Mouse (Mus musculus) ovary, postnatal 36 days (tissue): ENCODE data around the gene Tenm3.

Experiments
- DNase-seq: peaks from one replicate; pipeline ENCODE4 v3.0.0; 2022; ENCODE audit warnings: low spot score, mixed read lengths

The Tenm3 gene

DNA sequence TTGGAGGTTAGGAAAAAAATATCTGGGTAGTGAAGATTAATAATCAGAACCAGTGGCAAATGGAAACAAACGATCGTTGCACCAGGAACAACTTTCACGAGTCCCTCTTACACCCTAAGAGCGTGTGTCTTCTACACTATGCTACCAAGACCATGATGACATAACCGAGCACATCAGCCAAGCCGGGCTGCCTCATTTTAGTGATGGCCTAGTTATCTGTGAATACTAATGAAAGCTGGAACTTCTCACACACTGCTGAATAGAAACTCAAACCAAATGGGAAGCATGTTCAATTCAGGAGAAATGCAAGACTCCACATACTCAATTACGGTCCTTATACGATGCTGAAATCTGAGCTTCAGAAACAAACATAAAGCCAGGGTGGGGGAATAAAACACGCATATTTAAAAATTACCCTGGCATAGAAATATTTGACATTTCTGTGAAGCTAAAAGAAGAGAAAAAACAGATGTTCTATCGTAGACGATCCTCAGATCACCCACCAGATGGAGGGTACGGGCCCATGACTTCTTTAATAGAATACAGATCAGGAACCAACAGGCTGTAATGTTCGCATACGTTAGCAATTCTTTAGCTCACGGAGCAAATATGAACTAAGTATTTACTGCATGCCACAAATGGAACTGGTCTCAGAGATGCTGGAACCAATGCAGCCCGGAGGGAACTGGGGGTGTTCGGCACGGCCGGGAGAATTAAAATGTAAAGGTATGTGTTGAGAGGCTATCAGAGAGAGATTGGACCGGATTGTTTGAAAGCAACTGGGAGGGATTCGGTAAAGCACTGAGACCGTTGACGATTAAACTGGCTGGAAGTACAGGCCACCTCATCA lies 393.1 kb downstream of the Tenm3 start:
- no peak for DNase-seq

DNA sequence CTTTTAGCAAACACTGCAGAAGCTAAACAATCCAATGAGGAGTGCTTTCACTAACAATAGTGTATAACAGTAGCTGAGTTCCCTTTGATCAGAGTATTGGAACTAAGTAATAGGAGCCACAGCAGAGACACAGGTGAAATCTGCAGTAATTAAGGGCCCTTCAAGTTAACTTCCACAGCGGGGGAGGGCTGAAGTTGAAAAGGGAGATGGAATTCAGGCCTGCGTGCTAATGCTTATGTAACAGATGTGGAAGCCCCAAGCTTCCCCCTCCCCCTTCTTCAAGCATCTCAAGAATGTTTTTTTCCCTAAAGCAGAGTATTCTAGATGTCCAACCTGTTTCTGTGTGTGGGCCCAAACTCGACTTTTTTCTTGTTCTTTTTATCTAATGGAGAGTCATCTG lies 394.1 kb downstream of the Tenm3 start:
- no peak for DNase-seq

DNA sequence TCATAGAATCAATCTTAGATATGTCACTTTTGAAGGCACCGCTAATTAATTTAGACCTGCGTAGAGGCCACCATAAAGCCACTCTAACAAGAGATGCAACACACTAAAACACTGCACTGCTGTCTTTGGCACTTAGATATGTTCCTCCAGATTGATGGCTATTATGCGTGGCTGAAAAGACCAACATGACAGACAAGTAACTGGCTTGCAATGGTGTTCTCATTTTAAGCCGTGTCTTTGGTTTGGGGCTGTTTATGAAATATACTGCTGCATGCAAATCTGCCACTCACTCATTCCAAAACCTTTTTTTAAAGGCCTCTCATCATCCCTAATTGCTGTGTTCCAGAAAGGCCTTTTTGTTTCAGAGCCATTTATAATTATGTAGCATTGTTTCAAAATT lies 398.1 kb downstream of the Tenm3 start:
- no peak for DNase-seq

DNA sequence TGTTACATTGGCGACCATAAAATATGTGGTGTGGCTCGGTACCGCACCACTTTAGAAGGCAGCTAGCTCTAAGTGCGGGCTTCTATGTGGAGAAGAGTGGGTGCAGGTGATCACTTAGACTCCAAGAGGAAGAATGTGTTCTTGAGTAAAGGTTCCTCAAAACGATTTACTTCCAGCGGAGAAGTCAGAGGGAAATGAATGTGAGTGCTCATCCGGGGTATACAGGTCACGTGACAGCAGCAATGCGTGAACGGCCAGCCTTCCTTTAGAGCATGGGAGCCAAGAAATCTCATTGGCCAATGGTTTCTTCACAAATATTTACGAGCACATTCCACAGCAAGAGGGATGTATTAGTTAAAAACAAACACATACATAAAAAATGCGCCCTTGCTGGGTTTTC lies 404.3 kb downstream of the Tenm3 start:
- DNase-seq = no peak

DNA sequence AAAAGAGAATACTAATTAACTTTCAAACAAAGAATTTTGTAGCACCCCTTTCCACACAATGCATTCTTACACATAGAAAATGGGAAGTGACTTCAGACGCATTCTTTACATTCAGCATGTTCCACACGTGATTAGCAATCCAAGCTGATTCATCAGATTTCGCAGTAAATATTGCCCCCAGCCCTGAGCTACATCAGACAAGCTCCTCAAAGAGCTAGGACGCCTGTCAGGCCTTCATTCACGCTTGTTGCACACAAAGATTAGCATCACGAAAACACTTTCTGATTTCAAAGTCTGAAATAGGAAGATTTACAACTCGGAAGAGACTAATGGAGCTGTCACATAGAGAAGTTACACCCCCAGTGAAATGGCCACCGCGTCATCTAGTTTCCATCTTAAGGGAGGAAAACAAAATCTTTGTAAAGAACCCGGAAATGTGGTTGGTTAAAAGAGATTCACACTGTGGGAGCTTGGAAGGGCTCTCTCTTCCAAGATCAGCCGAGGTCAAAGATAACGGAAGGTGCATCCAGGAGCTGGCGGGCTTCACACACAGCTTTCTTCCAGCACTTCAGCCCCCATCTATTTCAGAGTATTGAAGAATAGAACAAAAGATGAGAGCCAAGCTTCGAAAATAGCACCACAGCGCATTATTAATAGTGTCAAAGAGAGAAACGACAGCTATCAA lies 406.1 kb downstream of the Tenm3 start:
- DNase-seq = no peak

DNA sequence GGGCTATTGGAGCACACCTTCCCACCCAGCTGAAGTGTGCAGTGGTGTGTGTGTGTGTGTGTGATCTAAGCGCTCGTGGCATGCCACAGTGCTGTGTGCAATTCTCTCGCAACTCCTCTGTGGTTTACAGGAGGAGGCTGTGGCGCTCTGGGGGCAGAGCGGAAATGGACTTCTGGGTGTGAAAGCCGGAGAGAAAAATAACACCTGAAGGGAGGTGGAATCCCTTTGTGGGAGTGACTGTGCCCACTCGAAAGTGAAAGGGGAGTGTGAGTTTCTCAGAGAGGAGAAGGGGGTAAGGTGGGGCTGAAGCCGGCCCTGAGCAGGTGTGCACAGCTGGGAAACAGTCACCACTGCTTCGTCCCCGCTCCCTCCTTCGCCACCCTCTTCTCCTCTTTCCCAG lies 418.6 kb downstream of the Tenm3 start:
- DNase-seq = no peak

DNA sequence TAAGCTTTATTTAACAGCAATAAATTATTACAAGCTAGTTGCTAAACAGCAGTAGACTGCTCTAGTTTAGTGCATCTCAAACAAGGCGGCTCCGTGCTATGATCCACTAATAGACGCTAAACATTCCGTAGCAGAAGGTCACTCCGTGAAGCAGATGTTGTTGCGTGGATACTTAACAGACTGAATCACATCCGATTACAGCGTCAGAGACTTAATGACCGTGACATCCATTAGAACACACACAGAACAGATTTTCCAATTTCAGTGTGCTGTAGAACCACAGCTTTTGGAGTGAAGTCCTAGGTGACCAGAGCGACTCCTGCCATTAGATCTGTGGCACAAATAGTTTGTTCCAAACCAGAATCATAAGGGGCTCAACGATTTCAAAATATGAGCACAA lies 426.0 kb downstream of the Tenm3 start:
- no peak for DNase-seq

DNA sequence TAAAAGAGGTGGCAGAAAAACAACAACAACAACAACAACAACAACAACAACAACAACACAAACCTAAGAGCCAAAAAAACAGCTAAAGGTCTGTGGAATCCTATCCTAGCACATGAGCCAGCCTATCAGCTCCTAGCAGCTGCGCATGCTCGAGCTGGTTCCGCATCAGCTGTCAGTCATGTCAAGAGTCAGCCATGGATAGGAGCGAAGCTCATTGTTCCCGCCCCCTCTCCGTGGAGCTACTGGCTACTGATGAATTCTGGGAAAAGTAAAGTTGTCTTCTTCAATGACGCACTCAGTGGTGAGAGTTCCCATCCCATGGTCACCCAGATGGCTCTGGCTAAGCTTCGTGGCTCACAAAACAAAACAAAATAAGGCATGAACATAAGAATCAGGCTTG lies 432.8 kb downstream of the Tenm3 start:
- no peak for DNase-seq

DNA sequence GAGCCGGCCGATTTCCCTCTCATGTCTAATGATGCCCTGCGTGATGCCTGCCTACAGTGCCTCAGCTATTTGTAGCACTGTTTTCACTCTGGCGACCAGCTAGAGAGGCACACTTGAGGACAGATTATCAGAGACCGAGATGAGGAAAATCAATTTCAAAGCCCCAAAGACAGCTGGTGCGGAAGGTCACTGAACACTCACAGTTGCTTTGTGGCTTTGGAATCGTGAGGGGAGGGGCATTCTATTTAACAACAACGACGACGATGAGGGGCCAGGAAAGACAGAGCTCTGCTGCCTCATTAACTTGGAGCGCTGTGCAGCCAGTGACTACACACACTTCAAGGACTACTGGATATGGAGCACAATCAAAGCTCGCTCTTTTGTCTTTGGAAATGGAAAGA lies 443.2 kb downstream of the Tenm3 start:
- DNase-seq = no peak

DNA sequence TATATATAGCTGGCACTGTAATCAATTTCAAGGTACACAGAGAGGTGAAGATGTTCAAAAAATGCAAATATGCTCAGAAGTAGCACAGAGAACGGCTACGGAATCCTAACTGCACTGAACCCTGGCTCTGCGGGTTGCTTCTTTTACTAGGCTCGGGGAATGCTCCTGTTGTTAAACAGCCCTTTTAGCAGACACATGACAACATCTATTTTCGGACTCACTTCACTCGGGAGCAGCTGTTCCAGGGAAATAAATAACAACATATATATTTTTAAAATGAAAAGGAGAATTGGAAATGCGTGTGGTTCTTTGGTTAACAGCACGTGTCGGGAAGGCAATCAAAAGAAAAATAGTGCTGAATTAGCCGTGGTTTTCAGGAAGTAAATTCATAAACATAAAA lies 457.9 kb downstream of the Tenm3 start:
- DNase-seq = no peak

DNA sequence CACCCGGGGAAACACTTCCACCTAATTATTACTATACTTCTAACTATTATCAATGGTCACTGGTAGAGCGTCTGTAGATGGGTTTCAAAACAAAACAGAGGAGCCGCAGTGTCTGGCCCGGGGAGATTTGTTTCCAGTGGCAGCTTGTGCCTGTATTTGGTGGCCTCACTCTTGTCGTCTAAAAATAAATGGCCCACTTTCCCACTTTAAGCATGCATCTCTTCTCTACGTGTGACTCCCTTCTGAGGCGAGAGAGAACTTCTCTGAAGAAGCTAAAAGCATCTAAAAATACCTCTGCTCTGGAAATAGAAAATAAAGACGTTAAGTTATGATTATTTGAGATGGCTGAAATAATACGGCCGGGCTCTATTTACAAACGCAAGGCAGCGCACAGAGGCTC lies 463.7 kb downstream of the Tenm3 start:
- DNase-seq = no peak

DNA sequence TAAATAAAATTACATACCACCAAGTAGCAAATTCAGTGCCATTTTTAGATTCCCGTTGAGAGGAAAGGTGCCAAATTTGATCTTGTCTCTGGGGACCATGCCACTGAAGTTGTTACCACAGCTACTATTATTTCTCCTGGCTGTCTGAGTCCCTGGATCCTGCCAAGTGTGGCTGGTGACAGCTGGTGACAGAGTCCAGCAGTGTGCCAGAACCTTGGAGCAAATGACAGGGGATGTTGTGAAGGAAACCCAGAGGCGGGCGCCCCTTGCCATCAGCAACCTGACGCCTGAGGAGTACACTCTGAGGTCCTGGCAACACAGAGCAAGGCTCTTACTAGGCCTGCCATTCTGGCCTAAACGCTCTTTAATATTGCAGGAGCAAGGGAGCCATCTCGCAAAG lies 467.0 kb downstream of the Tenm3 start:
- DNase-seq = no peak

DNA sequence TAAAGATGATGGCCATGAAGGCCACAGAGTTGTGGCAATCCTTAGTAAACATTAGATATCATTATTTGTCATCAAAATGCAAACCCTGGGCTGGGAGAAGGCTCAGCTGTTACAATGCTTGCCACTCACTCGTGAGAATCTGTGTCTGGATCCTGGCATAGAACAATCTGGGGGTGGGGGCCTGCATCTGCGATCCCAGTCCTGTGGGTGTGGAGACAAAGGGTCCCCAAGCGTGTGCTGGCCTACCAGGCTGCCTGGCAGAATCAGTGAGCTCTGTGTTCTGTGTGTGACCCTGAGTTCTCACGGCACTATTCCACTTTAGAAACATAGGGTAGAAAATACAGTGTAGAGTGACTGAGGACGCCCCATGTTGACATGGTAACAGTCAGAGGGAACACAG lies 468.6 kb downstream of the Tenm3 start:
- DNase-seq = no peak

DNA sequence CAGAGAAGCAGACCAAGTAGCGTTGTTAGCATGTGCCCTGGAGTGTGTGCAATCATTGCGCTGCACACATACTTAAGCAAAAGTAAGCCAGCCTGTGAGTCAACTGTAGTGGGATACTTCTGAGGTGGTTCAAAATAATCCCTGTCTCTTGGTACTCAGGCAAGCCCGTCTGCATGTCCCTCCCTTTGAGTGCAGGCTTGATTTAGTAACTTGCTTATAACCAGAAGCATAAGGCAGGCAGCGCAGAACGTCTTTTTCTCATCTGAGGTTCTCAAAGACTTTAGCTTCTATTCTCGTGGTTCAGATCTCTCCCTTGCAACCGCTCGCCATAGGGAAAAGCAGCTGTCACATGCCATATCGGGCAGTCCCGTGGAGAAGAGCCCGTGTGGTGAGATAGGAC lies 470.3 kb downstream of the Tenm3 start:
- DNase-seq = no peak

DNA sequence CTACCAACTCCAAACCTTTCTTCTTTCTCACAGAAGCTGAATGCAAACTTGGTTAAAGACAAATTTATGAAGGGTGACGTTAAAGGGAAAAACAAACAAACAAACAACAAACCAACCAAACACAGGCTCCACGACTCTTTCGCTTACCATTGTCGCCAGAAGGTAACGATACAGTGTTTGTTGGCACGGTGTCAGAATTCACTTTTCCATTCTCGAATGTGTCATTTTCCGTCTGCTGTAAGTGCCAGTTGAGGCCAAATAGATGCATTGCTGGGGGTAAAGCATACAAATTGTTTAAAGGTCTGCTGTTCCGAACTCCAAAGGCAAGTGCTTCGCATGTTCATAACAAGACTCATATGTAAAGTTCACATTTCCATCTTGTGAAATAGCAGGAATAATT lies 476.6 kb downstream of the Tenm3 start:
- no peak for DNase-seq

DNA sequence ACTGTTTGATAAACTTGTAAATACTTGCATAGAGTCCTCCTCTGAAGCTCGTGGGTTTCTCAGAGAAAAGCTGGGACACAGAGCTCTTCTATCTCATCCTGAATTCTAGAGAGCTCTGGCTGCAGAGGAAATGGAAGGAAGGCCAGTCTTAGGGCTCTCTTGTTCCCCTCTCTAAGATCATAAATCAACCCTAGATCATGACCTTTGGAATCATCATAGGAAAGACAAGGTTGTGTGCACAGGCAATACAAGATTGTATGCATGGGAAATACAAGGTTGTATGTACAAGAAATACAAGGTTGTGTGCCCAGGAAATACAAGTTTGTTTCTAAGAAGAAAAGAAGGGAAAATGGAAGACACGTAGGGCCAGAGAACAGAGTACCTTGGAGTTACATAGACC lies 486.9 kb downstream of the Tenm3 start:
- DNase-seq = no peak

DNA sequence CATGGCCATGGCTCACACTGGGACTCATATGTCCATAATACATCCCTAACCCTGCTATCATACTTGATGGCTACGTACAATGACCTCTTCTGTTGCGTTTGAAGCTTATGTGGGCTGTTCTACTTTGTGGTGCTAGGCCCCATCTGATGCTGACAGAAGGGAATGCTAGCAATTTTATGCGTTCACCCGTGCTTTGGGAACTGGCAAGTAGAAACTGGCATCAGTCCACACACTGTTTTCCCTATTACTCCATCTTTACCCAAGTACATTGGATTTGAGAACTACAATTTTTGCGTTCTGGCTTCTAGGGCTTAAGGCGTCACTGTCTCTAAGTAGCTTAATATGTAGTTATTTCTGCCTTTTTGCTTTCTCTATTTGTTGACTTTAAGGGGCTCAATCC lies 490.3 kb downstream of the Tenm3 start:
- DNase-seq = no peak

DNA sequence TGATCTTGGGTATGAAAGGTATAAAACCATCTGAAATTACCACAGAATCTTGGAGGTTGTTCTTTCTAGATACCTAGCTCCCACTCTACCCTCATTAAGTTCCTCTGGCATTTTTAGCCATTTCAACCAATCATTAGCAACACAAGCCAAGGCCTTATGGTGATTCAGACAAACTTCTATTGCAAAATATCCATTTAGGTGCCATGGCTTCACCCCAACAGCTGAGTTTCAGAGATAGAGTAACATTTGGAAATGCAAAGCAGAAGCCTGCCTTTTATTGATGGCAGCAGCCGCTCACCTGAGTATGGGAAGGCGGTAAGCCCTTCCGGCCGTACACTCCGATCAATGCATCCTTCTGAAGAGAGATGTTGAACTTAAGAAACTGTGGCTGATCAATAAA lies 494.9 kb downstream of the Tenm3 start:
- no peak for DNase-seq

DNA sequence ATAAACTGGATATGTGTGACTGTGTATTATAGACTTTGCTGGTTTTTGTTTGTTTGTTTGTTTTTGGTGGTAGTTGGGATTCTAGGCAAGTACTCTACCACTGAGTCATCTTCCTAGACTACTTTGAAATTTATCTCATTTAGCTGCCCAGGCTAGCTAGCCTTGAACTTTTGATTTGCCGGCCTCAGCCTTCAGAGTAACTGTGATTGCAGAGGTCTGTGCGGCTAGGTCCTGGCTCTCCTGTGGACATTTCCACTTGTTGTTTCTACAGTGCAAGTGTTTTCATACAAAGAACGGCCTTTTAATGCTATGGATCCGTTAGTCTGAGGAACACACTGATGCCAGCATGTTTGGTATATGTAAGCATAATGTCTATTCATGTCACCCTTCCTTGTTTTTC lies 495.4 kb downstream of the Tenm3 start:
- DNase-seq = no peak

DNA sequence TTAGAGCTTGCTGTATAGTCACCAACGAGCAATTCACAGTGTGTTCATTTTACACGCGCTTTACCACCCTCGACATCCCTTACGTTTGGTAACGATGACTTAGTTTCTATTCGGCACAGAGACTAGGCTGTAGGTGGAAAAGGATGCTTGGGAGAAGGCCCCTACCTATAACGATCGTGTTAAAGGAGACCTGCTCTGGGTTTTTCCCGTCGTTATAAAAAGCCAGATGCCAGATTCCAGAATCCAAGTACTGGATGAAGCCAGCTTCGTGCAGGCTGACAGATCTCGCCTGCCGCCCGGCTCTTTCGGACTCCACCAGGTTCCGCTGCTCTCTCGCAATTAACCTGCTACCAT lies 500.7 kb downstream of the Tenm3 start:
- no peak for DNase-seq

DNA sequence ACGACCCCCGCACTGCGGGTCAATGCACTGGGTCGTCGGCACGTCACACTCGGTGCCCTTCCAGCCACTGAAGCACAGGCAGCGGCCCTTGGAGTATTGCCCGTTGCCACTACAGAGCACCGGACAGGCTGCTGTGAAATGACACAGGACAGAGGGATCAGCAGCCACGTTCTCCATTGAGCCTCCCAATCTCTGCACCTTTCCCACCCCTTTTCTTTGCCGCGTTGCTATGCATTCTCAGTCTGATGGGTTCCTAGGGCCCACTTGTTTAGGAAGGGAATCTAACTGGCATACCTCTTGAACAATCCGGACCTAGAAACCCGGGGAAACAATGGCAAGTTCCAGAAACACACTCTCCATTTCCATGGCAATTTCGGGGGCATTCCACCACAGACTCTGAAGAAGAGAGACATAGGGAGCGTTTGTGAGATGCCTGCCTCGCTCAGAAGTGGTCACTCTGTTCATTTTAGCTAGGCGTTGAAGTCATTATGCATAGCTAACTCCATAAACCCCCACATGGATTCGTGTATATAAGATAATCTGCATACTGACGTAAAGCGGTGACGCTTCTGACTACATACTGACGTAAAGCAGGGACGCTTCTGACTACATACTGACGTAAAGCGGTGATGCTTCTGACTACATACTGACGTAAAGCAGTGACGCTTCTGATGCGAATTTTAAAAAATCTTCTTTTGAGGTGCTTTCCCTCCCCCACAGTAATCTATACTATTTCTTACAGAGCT lies 501.3 kb downstream of the Tenm3 start:
- DNase-seq = no peak

DNA sequence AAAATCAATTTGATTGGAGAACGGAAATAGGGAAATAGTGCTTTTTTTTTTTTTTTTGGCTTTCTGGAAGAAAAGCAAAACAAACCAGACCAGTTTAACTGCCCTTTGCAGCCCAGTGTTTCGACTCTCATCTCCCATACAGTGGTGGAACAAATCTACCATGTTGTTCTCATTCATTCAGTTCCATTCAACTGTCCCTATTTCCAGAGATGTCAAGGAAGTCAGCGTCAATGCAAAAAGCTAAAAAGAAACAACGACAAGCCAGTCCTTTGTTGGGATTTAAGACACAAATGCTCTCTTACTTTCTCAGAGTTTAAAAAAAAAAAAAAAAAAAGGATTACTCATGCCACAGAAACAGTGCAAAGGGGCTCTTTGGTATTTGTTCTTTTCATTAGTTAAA lies 502.1 kb downstream of the Tenm3 start:
- no peak for DNase-seq

DNA sequence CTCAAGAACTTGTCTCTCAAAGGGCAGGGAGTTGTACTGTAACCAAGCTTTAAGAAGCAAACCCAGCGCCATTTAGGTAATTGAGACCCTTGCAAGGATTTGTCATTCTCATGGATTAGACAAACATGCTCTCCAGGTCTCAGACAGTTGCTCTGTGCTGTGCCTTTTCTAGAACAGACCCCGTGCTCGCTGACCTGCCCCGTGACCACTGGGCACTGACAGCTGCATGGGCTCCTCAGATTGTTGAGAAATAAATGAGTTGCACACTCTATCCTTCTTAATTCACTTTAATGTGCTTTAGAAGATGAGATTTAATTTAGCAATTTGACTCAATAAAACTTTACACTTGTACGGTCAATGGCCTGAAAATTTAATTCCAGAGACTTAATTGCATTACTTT lies 502.5 kb downstream of the Tenm3 start:
- DNase-seq = no peak
